Mouse (Mus musculus): ENCODE measurements around the gene Pbx4.
A peak's percentile ranks its signal among the peaks of the same experiment; 100 is the strongest.

Gene Pbx4

DNA sequence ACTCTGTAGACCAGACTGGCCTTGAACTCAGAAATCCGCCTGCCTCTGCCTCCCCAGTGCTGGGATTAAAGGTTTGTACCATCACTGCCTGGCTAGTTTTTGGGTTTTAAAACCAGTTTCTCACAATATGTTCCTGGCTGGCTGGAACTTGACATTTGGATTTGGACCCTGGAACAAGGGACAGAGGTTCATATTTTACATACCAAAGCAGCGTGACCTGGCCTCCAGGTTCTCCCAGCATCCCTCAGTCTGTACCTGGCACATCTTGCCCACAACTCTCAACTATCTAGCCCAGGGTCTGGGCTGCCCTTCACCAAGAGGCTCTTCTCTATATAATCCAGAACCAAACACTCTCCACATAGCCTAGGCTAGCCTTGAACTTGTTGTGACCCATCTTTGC lies 67.6 kb downstream of the Pbx4 start:
- DNase-seq (ENCODE audit: low read depth, low spot score), result no peak

- no peak for DNase-seq (ENCODE audit: low read depth, low spot score)
Observed at GRCm38 (mm10) chr8:69900895-69901451, 68.7 kb downstream of the Pbx4 start.

DNA sequence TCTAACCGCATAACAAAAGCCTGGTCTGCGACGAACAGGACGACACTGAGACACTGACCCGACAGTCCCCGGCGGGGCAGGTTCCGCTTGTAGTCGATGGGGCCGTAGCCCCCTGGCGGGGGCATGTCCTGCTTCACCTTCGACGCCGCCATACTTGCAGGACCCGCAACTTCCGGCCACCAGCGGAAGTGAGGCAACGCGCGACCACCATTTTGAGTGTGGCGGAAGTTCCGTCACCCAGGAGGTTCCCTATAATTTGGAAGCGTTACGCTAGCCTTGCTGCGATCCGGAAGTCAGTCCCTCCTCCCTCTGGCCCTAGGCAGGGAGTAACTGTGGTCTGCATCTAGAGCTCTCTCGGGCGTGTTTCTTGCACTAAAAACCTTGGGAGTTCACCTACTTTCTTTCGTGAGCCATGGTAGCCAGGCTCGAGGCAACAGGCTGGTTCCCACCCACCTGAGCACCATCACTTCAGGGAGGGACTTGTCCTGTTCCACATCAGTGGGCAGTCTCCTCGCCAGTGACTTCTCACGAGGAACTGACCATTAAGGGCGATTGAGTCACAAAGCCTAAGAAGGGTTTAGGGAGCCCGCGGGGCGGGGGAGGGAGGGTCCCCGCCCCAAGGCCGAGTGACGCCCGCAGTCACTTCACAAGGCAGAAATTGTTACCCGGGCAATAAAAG lies 69.3 kb downstream of the Pbx4 start:
- DNase-seq (ENCODE audit: low read depth, low spot score), result peak; percentile 89

- no peak for DNase-seq (ENCODE audit: low read depth, low spot score)
Observed at GRCm38 (mm10) chr8:69902163-69903062, 70.1 kb downstream of the Pbx4 start, which contains the start of the genes Tssk6, Ndufa13 and Yjefn3. Tssk6 (plus strand) TSS chr8:69902184. Ndufa13 (minus strand) TSS chr8:69902558. Yjefn3 (minus strand) TSS chr8:69902712.

DNA sequence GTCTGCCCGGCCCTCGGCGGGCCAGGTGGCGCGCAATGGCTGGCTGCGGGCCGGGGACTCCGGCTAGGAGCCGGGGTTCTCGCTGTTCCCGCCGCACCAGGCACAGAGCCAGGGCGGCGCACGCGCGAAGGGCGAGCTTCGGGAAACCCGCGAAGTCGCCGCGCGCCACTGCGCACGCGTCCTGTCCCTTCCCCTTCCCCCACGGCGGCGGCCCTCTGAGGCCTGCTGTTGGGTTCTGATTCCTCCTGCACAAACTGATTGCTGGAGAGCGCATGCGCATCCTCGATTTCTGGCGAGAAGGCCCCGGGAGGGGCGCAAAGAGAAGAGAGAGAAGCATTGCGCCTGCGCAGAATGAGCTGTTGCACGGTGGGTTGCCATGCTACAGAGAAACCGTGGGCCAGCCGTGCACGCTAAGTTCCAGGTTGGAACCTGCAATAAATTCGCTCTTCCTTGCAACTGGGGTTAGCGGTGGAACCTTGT lies 70.8 kb downstream of the Pbx4 start:
- DNase-seq (ENCODE audit: low read depth, low spot score), result peak; percentile 99

DNA sequence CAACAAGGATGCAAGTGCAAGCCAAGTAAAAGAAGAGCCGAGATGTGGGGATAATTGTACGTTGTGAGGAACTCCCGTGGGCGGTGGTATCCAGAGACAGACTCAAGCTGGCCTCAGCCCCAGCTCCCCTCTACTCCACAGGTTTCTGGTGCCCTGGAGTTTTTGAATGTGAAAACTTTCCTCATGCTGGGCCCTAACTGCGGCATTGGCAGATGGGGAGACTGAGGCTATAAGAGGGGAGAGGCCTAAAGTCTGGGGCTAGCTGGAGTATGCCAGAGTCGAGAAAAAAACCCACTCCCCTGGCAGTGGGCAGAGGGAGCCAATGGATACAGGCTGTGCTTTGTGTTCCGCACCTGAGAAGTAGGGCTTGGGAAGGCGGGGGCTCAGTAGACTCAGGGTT lies 71.8 kb downstream of the Pbx4 start:
- no peak for DNase-seq (ENCODE audit: low read depth, low spot score)

- no peak for DNase-seq (ENCODE audit: low read depth, low spot score)
Observed at GRCm38 (mm10) chr8:69906260-69906659, 74.0 kb downstream of the Pbx4 start.

- DNase-seq (ENCODE audit: low read depth, low spot score), result no peak
Observed at GRCm38 (mm10) chr8:69907106-69907505, 74.8 kb downstream of the Pbx4 start.

- no peak for DNase-seq (ENCODE audit: low read depth, low spot score)
Observed at GRCm38 (mm10) chr8:69911917-69912316, 79.6 kb downstream of the Pbx4 start.

DNA sequence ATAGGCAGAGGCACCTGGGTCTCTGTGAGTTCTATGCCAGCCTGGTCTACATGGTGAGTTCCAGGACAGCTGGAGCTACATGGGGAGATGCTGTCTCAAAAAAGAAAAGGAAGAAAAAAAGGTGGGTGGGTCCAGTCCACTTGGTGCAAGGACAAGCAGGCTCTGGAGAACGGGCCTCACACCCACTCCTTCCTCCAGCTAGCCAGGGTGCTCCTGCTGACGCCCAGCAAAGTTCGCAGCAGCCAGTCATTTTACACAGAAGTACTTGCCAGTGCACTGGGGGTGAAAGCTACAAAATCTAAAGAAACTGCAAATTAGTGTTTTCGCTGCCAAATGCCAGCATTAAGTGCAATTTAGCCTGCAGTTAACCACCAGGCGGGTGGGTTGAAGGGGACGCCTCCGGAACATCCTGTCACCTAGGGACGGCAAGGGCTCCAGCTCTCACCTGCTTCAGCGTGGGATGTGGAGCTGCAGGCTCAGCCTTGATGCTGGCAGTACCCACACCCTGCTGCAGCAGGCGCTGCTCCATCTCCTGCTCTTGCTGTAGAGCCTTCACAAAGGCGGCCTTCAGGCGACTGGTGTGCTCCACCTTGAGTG lies 80.3 kb downstream of the Pbx4 start:
- DNase-seq (ENCODE audit: low read depth, low spot score), result no peak

- DNase-seq (ENCODE audit: low read depth, low spot score), result no peak
Observed at GRCm38 (mm10) chr8:69914526-69914925, 82.2 kb downstream of the Pbx4 start.

- no peak for DNase-seq (ENCODE audit: low read depth, low spot score)
Observed at GRCm38 (mm10) chr8:69915748-69916147, 83.5 kb downstream of the Pbx4 start.

GRCm38 (mm10) chr8:69918506-69918905 lies 86.2 kb downstream of the Pbx4 start:
- DNase-seq (ENCODE audit: low read depth, low spot score), result no peak

- DNase-seq (ENCODE audit: low read depth, low spot score), result peak; percentile 64
Observed at GRCm38 (mm10) chr8:69919010-69919409, 86.7 kb downstream of the Pbx4 start.

GRCm38 (mm10) chr8:69919876-69920662 lies 87.8 kb downstream of the Pbx4 start:
- DNase-seq (ENCODE audit: low read depth, low spot score), result peak; percentile 46

DNA sequence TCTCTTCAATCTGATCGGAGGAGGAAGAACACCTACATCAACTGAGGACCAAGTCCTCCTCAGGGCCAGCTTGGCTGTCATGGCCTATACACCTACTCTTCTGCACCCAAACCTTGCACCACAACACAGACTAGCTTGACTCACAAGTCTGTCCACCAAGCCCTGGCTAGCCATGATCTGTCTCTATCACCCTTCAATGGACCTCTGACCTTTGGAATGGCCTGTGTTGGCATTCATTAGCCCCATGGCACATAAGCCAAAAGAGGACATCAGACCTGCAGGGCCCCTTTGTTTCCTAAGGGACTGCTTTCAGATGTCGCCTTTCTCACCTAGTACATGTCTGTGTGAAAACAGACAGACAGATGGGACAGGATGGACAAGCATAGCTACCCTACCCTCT lies 88.8 kb downstream of the Pbx4 start:
- no peak for DNase-seq (ENCODE audit: low read depth, low spot score)
